Mouse (Mus musculus) neural tube, embryonic 15.5 days (tissue): Measurements from ENCODE around the gene Tcf12. TPM values are rescaled to one million over a fixed set of nuclear protein-coding genes. Genes with fewer than 3 reads are reported as not detected.
A peak's percentile ranks its signal among the peaks of the same experiment; 100 is the strongest.

Experiments used
- ATAC-seq: fragments of 200-750 bp; cut with Nextera tagmentation; 2 replicates; pipeline ENCODE4 v1.8.0; 2017; ENCODE audit warnings: mild to moderate bottlenecking, moderate TSS enrichment, moderate library complexity; ENCODE audit not compliant: low FRiP score
- H3K27ac ChIP-seq: fragments of 300-500 bp; sonication (generic); replicated peaks from 2 replicates; pipeline ENCODE4 v1.5.1; 2015; ENCODE audit warnings: mild to moderate bottlenecking, inconsistent platforms
- H3K27me3 ChIP-seq: fragments of 300-500 bp; sonication (generic); replicated peaks from 2 replicates; pipeline ENCODE4 v1.6.1; 2015; ENCODE audit warnings: inconsistent platforms
- H3K36me3 ChIP-seq: fragments of 300-500 bp; sonication (generic); 2 replicates; pipeline ENCODE4 v1.6.1; 2015; ENCODE audit warnings: inconsistent platforms
- H3K4me1 ChIP-seq: fragments of 300-500 bp; sonication (generic); 2 replicates; pipeline ENCODE4 v1.6.1; 2015; ENCODE audit warnings: inconsistent platforms
- H3K4me2 ChIP-seq: fragments of 300-500 bp; sonication (generic); 2 replicates; pipeline ENCODE4 v1.6.1; 2015; ENCODE audit warnings: inconsistent platforms, mild to moderate bottlenecking, moderate library complexity
- H3K4me3 ChIP-seq: fragments of 300-500 bp; sonication (generic); replicated peaks from 2 replicates; pipeline ENCODE4 v1.5.1; 2015; ENCODE audit warnings: mild to moderate bottlenecking, inconsistent platforms
- H3K9ac ChIP-seq: fragments of 300-500 bp; sonication (generic); replicated peaks from 2 replicates; pipeline ENCODE4 v1.6.1; 2015; ENCODE audit warnings: mild to moderate bottlenecking, inconsistent platforms
- H3K9me3 ChIP-seq: fragments of 300-500 bp; sonication (generic); replicated peaks from 2 replicates; pipeline ENCODE4 v1.6.1; 2016; ENCODE audit warnings: inconsistent platforms
- WGBS: fragments of 180-500 bp; shearing (Covaris S2); methylation state at CpG from one replicate; pipeline ENCODE4 v1.1.7; 2015; ENCODE audit warnings: mixed read lengths; 5-methylcytosine and 5-hydroxymethylcytosine counted together
- polyA plus RNA-seq: library from polyadenylated mRNA; unstranded; fragments of >200 nt; fragmentation: Nextera tagmentation; extraction: Ambion mirVana; gene quantifications from 2 replicates; pipeline ENCODE4 v1.2.1, GENCODE M21; 2015

The Tcf12 gene
- polyA plus RNA-seq, 1 experiment from 2014 or later: 53.7 TPM

DNA sequence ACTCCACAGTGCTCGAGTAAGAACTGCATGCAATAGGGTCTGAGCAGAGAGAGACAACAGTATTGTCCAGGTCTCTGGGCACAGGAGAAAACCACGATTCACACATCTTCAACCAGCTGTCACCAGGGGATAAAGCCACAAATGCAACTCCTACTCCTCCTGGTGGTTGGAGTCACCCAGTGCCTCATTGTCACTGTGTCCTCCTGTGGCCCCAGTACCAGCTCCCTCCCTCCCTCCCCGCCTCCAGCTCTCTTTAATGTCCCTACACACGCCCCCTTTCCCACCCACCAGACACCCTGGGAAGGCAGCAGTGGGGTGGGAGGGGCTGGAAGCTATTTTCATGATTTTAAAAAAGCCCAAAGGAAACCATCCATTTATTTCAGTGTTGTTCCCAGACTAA is 299.3 kb downstream of the Tcf12 start:
- H3K36me3 ChIP-seq: no peaks in the 10 kb centered on the region
- H3K9ac ChIP-seq: no peak overlapping the region
- H3K4me3 ChIP-seq: no peak overlapping the region
- H3K27me3 ChIP-seq: no peaks in the 10 kb centered on the region
- 34% methylated on average over 4 of the region's 4 CpGs for WGBS
- no peaks in the 10 kb centered on the region for H3K4me1 ChIP-seq
- no peak for ATAC-seq
- no peaks in the 10 kb centered on the region for H3K9me3 ChIP-seq
- no peak overlapping the region for H3K4me2 ChIP-seq
- no peak overlapping the region for H3K27ac ChIP-seq

DNA sequence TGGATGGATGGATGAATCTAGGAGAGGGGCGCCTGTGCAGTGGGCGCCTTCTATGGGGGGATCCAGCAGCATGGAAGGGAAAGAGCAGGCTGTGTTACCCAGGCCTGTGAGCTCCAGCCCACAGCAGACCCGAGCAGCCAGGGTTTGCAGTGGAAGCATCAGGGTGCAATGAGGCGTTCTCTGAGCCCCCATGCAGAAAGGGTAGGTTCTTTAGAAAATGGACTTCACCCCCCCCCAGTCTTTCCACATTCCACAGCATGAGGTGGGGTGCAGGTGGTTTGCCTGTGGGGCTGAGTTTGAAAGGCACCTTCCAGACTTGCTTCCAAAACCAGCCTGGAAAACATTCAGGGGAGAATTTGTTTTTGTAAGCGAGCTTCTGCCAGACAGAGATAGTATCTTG is 300.3 kb downstream of the Tcf12 start:
- Histone ChIP-seq H3K4me2 (no peak overlapping the region), H3K9ac (no peak overlapping the region), H3K4me3 (no peak overlapping the region), H3K36me3 (no peaks in the 10 kb centered on the region), H3K4me1 (no peaks in the 10 kb centered on the region), H3K9me3 (no peaks in the 10 kb centered on the region), H3K27me3 (no peaks in the 10 kb centered on the region), H3K27ac (no peak overlapping the region)
- no peak for ATAC-seq
- WGBS: 83% methylated on average over 5 of the region's 5 CpGs

DNA sequence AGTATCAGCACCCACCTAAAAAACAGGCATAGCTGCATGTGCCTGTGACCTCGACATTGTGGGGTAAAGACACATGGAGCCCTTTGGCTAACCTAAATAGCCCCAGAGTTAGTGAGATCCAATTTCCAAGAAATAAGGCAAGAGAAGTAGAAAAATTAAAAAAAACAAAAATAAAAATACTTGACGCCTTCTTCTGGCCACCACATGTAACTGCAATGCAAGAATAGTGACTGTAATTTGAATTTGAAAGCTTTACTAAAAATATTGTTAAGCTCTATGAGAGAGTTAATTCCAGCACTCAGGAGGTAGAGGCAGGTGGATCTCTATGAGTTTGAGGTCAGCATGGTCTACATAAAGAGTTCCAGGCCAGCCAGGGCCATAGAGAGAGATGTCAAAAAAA is 300.9 kb downstream of the Tcf12 start:
- no peaks in the 10 kb centered on the region for H3K27me3 ChIP-seq
- no peaks in the 10 kb centered on the region for H3K9me3 ChIP-seq
- no peak overlapping the region for H3K4me3 ChIP-seq
- H3K4me2 ChIP-seq: no peak overlapping the region
- no peak overlapping the region for H3K27ac ChIP-seq
- H3K4me1 ChIP-seq: no peaks in the 10 kb centered on the region
- H3K36me3 ChIP-seq: no peaks in the 10 kb centered on the region
- ATAC-seq: no peak
- no peak overlapping the region for H3K9ac ChIP-seq
- WGBS: 86% methylated on average over 2 of the region's 2 CpGs

DNA sequence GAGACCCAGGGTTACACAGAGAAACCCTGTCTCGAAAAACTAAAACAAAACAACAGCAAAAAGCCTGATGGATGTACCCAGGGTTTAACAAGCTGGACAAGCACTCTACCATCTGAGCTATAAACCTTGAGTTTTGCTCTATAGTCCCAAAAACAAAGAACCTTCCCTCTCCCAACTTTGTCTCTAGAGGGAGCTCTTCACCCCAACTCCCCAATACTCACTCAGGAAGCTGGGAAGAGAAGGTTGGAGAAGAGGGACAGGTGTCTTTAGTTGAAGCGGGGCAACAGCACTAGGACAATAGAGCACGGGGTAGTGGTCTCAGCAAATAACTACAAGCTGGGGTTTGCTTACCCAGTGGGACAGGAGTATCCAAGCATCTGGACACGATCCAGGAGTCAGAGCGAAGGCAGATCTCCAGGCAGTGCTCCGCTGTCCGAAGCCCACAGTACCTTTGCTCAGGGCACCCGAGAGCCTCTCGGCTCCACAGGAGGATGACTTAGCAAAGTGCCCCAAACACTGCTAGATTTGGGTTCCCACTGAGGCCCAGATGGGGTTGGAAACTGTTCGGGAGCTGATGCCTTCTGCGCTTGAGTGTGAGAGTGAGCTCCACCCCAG is 302.9 kb downstream of the Tcf12 start:
- no peak for ATAC-seq
- Histone ChIP-seq H3K4me3 (no peak overlapping the region), H3K27ac (no peak overlapping the region), H3K36me3 (no peaks in the 10 kb centered on the region), H3K4me2 (peak overlapping the region; percentile 26; the same call in 1 of the 2 replicates), H3K27me3 (no peaks in the 10 kb centered on the region), H3K9me3 (no peaks in the 10 kb centered on the region), H3K4me1 (no peaks in the 10 kb centered on the region), H3K9ac (no peak overlapping the region)
- 46% methylated on average over 11 of the region's 11 CpGs for WGBS

DNA sequence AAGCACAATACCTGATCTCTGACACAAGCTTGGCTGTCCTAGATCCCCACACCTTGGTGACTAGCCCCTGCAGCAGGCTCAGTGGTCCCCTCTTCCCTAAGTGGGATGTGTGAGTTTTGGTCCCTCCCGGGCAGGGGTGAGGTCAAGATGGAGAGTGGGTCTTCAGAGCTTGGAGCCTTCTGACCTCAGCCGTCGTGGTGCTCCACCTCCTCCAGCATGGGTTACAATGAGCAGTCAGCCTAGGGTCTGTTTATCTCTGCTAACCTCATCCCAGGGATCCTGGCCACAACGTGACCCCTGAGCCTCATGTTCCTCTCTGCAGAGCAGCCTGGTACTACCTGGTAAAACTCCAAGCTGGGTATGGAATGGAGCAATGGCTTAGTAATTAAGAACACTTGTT is 303.9 kb downstream of the Tcf12 start:
- Histone ChIP-seq H3K4me1 (no peaks in the 10 kb centered on the region), H3K27ac (no peak overlapping the region), H3K27me3 (no peaks in the 10 kb centered on the region), H3K9ac (no peak overlapping the region), H3K36me3 (no peaks in the 10 kb centered on the region), H3K4me3 (no peak overlapping the region), H3K4me2 (no peak overlapping the region), H3K9me3 (no peaks in the 10 kb centered on the region)
- WGBS: 71% methylated on average over 4 of the region's 4 CpGs
- no peak for ATAC-seq

DNA sequence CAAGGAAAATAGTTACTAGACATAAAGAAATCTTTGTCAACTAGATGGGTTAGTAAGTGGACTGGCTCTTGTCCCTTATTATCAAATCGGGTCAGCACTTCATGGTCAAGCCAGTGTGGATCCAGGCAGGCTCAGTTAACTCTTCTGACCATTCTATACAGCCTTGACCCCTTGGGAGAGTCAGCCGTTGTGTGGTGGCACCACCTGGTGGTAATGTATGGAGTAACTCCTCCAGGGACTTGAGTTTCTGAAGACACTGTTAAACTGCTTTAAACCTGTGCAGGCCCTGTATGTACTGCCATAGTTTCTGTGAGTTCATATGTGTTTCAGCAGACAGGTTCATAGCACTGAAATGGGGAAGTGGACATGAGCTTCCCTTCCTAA is 305.3 kb downstream of the Tcf12 start:
- H3K9ac ChIP-seq: no peak overlapping the region
- no peaks in the 10 kb centered on the region for H3K9me3 ChIP-seq
- no peaks in the 10 kb centered on the region for H3K4me1 ChIP-seq
- no peaks in the 10 kb centered on the region for H3K27me3 ChIP-seq
- H3K4me3 ChIP-seq: no peak overlapping the region
- no peak overlapping the region for H3K27ac ChIP-seq
- WGBS: 6% methylated on average over 2 of the region's 2 CpGs
- no peak overlapping the region for H3K4me2 ChIP-seq
- H3K36me3 ChIP-seq: no peaks in the 10 kb centered on the region
- ATAC-seq: no peak

DNA sequence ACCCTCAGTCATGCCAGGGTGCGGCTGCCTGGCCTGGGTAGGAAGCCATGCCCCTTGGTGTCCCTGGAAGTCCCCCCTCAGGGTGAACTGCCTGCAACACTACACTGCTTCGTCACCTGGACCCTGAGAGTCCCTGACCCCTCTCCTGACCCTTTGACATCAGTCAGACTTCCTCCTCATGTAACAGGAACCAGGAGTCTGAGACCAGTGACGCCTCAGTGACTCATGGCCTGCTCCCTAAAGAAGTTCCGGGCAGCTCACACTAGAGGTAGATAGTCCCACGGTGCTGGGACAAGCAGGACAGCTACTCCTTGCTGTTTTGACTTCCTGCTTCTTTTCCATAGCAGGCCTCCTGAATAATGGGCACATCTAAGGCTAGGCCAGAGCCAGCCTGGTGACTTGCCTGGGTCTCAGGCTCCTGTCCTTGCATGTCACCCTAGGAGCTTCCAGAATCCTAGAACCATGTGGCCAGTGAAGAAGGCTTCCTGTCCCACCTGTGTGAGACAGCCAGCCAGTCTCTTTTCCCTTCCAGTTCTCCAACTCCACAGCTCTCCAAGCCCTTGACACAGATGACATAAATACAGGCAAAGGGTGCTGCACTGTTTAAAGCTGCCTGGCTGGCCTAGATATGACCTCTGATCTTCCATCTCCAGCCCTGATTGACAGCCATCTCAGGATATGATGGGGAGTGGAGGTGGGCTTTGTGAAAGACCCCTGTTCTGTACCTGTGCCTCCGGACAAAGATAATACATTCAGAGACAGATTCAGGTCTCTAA is 305.8 kb downstream of the Tcf12 start:
- no peaks in the 10 kb centered on the region for H3K4me1 ChIP-seq
- no peak for ATAC-seq

DNA sequence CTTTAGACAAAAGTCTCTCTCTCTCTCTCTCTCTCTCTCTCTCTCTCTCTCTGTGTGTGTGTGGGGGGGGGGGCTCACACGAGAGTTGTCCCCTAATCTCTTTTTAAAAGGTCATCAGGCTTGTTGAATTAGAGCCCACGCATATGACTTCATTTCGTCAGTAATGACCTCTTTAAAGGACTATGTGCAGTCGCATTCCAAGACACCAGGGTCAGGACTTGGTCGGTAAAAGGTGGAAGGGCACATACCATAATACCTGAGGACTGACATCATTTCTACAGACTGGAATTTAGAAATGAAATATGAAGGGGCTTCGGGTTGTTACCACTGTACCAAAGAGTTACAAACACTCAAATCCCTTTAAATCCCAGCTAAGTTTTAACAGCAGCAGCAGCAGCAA is 307.6 kb downstream of the Tcf12 start:
- Histone ChIP-seq H3K9me3 (no peaks in the 10 kb centered on the region), H3K27me3 (no peaks in the 10 kb centered on the region), H3K27ac (no peak overlapping the region), H3K36me3 (no peaks in the 10 kb centered on the region), H3K9ac (no peak overlapping the region), H3K4me3 (no peak overlapping the region), H3K4me1 (no peaks in the 10 kb centered on the region), H3K4me2 (no peak overlapping the region)
- 59% methylated on average over 6 of the region's 6 CpGs for WGBS
- no peak for ATAC-seq

More for the DNA sequence above, 305.8 kb downstream of the Tcf12 start:
- no peak overlapping the region for H3K9ac ChIP-seq
- H3K9me3 ChIP-seq: no peaks in the 10 kb centered on the region
- H3K4me3 ChIP-seq: no peak overlapping the region
- no peak overlapping the region for H3K4me2 ChIP-seq
- no peaks in the 10 kb centered on the region for H3K27me3 ChIP-seq
- WGBS: 77% methylated on average over 6 of the region's 6 CpGs
- H3K27ac ChIP-seq: no peak overlapping the region
- no peaks in the 10 kb centered on the region for H3K36me3 ChIP-seq

DNA sequence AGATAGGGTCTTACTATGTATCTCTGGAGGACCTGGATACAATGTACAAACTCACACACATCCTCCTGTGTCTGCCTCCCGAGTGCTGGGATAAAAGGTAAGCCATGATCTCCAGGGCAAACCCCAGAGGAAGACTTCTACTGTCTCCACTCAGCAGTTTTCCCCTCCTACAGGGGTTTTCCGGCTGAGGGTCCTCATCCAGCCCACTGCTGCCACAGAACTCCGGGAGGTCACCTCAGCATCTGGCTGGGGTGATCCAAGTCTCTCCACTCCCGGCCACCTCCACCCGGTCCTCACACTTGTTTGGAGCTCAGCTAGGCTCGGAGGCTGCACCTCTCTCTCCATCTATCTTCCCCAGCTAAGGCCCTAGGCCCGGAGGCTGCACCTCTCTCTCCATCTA is 308.4 kb downstream of the Tcf12 start:
- H3K4me2 ChIP-seq: no peak overlapping the region
- no peaks in the 10 kb centered on the region for H3K9me3 ChIP-seq
- H3K9ac ChIP-seq: no peak overlapping the region
- H3K4me1 ChIP-seq: 0 out of 2 replicates have a peak, but pooled peaks cover 3% of the 10 kb centered on the region
- no peak overlapping the region for H3K27ac ChIP-seq
- H3K4me3 ChIP-seq: no peak overlapping the region
- H3K36me3 ChIP-seq: no peaks in the 10 kb centered on the region
- 77% methylated on average over 7 of the region's 7 CpGs for WGBS
- no peak for ATAC-seq
- no peaks in the 10 kb centered on the region for H3K27me3 ChIP-seq

DNA sequence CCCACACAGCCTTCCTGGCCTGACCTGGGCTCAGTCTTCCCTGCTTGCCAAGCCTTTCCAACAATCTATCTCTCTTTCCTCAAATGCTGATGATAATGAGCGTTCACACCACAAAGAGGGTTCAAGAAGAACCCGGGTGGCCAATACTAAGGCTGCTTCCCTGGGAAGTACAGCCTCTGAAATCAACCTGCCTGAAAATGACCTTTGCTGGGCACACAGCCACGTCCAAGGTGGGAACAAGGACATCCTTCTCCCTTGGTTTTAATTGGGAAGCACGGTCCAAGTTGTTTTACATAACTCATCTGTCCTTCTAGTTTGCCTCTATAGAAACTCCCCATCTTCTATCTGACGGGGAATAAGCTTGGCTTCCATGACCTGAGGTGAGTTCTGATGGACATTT is 312.1 kb downstream of the Tcf12 start:
- 0 out of 2 replicates have a peak, but pooled peaks cover 4% of the 10 kb centered on the region for H3K4me1 ChIP-seq
- no peak overlapping the region for H3K4me2 ChIP-seq
- H3K27me3 ChIP-seq: no peaks in the 10 kb centered on the region
- H3K9me3 ChIP-seq: no peaks in the 10 kb centered on the region
- no peaks in the 10 kb centered on the region for H3K36me3 ChIP-seq
- H3K27ac ChIP-seq: no peak overlapping the region
- WGBS: 89% methylated on average over 5 of the region's 5 CpGs
- H3K9ac ChIP-seq: no peak overlapping the region
- no peak for ATAC-seq
- H3K4me3 ChIP-seq: no peak overlapping the region

DNA sequence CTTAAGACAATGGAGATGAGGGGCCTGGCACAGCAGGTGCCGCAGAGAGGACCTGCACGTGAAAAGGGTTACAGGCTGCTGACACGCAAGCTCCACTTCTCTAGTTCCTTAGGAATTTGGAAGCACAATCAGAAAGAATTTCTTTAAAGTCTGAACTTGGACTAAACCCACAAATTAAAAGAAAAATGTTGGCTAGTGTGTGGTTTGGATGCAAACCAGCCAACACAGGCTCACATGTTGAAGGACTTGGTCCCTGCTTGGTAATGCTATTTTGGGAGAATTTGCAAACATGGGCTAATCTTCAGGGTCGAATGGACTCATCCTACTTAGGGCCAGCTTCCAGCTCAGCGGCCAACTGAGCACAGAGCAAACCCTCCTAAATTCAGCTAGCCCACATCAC is 313.5 kb downstream of the Tcf12 start:
- H3K9ac ChIP-seq: no peak overlapping the region
- no peaks in the 10 kb centered on the region for H3K36me3 ChIP-seq
- no peaks in the 10 kb centered on the region for H3K27me3 ChIP-seq
- H3K9me3 ChIP-seq: no peaks in the 10 kb centered on the region
- 61% methylated on average over 5 of the region's 5 CpGs for WGBS
- 0 out of 2 replicates have a peak, but pooled peaks cover 4% of the 10 kb centered on the region for H3K4me1 ChIP-seq
- H3K27ac ChIP-seq: no peak overlapping the region
- no peak overlapping the region for H3K4me2 ChIP-seq
- ATAC-seq: no peak
- no peak overlapping the region for H3K4me3 ChIP-seq
